Mouse (Mus musculus): ENCODE measurements around the gene Mcm5. TPM values are rescaled to one million over a fixed set of nuclear protein-coding genes. Genes with fewer than 3 reads are reported as not detected.

The Mcm5 gene
- total RNA-seq, 2 experiments from 2014 or later: 7.4 to 7.6 TPM

DNA sequence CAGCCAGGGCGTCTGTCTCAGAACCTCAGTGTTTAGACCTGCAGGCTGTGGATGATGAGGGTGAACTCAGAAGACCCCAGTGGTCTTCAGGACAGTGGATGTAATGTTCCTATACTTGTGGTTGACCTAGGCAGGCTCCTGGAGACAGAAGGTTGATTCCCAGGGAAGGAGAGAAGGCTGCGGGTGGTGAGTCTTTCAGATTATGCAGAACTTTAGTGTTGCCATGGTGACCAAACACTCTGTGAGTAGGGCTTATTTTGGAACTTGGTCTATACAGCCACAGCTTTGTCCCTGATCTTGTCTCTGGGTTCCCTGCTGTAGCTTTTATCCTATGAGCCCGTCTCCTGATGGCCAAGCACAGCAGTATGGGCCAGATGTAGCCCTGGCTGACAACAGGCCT, 28.2 kb downstream of the Mcm5 start:
- intact Hi-C loops (cut with DNase I): no loop called here
- no peak for DNase-seq (ENCODE audit: extremely low spot score in 1 of 2, low spot score in 2 of 2)
- Histone ChIP-seq H3K27ac (peak overlapping the region; percentile 62), H3K4me3 (no peak overlapping the region)
- no peak for TF ChIP-seq CTCF (IDR thresholded peaks at IDR 0.05)

DNA sequence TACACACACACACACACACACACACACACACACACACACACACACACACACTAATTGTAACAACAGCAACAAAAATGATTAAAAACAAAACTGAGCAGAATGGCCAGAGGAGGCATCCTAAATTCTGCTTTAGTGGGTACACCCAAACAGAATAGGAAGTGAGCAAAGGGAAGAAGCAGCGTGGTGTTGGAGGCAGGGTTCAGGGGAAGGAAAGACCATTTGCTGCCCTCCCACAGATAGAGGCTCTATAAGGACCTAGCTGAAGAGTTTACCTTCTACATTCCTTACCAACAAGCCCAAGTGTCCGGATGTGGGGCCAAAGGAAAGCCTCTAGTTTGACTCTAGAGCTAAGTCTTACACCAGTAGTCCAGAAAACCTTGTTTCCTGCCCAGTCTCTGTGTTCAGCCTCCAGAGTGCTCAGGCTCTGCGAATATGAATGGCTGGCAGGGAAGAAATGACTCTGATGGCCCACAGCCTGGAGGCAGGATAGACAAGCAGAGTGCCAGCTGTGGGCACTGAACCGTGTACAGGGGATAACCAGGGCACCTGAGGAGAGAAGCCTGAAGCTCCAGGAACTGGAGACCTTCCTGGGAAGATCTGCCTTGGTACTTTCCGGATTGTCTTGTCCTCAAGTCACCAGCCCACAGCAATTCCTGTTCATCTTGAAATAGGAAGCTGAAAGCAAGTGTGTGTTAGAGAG, 41.7 kb downstream of the Mcm5 start:
- peak overlapping the region; percentile 8; the same call in 1 of the 2 replicates for H3K27ac ChIP-seq
- DNase-seq (ENCODE audit: extremely low spot score in 1 of 2, low spot score in 2 of 2): no peak
- no peak overlapping the region for H3K4me3 ChIP-seq
- TF ChIP-seq CTCF (IDR thresholded peaks at IDR 0.05): no peak
- intact Hi-C loops (cut with DNase I): loop anchor here (1.0 kb wide), 2 partner anchors 17 to 47 kb away; no protein-coding TSS in a partner anchor

DNA sequence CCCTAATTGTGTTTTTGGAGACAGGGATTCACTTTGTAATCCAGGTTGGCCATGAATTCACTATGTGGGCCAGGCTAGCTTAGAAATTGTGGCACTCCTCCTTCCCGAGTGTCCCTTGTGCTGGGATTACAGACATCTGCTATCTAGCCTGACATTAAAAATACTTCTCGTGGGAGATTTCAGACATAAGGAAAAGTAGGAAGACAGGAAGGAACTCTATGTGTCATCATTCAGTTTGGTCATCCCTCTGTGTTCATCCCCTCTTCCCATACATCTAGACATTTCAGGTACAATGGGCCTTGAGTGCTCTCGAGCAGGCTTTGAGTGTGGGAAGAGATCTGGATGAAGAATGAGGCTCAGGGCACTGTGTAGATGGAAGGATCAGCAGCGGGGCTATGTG, 42.4 kb downstream of the Mcm5 start:
- no peak overlapping the region for H3K27ac ChIP-seq
- no peak for DNase-seq (ENCODE audit: extremely low spot score in 1 of 2, low spot score in 2 of 2)
- intact Hi-C loops (cut with DNase I): loop anchor here (1.0 kb wide), 2 partner anchors 17 to 47 kb away; no protein-coding TSS in a partner anchor
- no peak overlapping the region for H3K4me3 ChIP-seq
- TF ChIP-seq CTCF (IDR thresholded peaks at IDR 0.05): no peak

DNA sequence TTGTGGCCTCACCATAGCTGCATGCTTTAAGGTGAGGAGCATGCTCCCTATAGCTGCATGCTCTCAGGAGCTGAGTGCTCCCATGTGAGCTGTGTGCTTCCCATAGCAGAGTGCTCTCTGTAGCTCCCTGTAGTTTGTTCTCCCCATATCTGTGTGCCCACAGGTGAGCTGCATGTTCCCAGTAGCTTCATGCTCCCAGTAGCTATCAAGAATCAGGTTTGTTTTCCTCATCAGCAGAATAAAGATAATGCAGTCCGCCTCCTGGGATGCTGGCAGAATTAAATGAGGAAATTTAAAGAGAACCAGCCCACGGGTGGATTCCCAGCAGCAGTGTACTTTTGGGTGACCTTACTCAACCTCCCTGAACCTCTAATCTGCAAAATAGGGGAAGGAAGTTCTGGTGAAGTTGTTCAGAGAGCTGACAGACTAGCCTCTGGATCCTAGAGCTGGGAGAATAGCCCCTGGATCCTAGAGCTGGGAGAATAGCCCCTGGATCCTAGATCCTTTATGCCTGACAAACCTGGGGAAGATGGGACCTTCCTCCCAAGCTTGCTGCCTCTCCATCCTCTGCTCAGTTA, 43.2 kb downstream of the Mcm5 start:
- TF ChIP-seq CTCF (IDR thresholded peaks at IDR 0.05): no peak
- no peak overlapping the region for H3K27ac ChIP-seq
- no peak overlapping the region for H3K4me3 ChIP-seq
- DNase-seq (ENCODE audit: extremely low spot score in 1 of 2, low spot score in 2 of 2): no peak
- intact Hi-C loops (cut with DNase I): no loop called here

DNA sequence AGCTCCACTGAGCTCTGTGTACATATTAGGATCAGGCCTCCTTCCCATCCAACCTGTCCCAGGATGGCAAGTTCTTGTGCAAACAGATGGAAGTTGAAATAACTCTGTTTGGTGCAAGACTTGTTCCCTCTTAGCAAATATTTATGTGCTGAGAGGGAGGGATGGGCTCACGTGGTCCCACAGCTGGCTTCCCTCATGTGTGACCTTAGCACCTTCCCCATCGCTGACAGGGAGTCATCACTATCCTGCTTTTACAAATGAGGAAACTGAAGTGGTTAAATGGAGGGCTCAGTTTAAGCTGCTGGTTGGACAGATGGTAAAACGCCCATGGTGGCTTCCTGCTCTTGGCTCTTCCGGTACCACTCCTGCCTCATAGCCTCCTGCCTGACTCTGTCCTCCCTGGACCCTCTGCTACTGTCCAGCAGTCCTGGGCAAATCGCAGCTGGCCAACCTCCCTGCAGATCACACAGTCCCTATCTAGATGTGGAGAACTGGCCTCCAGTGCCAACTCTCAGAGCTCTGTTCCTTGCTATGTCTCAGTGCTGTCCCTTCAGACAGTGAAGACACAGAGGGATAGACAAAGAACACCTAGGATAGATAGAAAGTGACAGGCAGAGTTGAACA, 45.6 kb downstream of the Mcm5 start:
- no peak for TF ChIP-seq CTCF (IDR thresholded peaks at IDR 0.05)
- no peak overlapping the region for H3K4me3 ChIP-seq
- intact Hi-C loops (cut with DNase I): no loop called here
- no peak for DNase-seq (ENCODE audit: extremely low spot score in 1 of 2, low spot score in 2 of 2)
- no peak overlapping the region for H3K27ac ChIP-seq

DNA sequence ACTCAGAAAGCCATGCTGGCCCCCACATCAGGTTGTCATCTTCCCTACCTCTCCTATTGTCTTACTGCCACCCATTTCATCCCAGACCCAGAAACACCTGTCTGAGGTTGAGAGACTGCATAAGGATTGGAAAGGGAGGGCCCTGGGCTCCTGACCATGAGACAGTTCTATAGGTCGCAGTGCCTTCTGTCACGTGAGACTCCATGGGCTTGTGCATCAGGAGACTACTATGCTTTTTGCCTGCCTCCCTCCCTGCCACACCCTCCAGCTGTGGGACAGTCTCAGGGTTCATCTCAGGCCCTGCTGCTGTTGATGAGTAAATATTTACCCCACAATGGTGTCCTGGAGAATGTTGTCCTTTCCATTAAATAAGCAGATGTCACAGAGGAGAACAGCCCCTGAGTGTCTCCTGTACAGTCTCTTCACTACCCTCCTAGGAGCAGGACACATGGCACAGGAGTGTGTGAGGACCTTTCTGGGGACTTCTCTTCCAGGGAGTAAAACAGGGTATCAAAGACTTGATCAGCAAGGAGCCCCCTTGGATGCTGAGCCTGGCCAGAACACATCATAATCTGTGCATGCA, 46.5 kb downstream of the Mcm5 start:
- Histone ChIP-seq H3K27ac (no peak overlapping the region), H3K4me3 (no peak overlapping the region)
- no peak for DNase-seq (ENCODE audit: extremely low spot score in 1 of 2, low spot score in 2 of 2)
- intact Hi-C loops (cut with DNase I): no loop called here
- no peak for TF ChIP-seq CTCF (IDR thresholded peaks at IDR 0.05)

DNA sequence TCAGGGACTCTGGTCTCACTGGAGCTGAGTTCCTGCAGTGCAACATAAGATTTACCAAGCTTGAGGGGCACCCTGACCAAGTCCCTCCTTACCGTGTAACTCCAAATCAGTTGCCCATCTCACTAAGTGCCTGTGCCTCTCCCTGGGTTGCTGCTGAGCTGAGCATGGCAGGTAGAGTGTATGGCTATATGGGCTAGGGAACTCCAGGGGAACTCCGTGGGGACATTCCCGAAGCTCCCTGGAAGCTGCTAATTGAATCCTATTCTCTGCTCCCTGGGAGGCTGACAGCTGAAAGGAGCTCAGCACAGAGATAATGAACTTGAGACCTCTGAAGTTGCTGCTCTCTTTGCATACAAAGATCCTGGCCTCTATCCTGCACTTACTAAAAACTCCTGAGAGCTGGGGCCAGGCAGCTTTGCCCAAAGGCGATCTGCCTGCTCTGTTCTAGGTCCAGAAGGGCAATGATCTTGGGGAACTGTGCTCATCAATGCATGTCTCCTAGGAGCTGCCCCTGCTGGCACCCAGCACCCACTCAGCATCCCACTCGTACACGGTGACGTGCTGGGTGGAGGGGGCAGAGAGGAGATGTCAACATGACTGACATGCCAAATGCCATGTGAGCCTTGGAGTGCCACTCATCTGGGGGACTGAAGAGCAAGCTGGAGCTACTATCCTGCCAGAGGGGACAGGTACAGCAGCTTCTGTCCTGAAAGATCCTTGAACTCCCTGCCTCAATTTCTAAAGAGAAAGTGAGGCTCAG, 48.3 kb downstream of the Mcm5 start:
- Histone ChIP-seq H3K4me3 (no peak overlapping the region), H3K27ac (no peak overlapping the region)
- intact Hi-C loops (cut with DNase I): no loop called here
- TF ChIP-seq CTCF (IDR thresholded peaks at IDR 0.05): no peak
- peak in 1 of 2 experiments; percentile 37 for DNase-seq (ENCODE audit: extremely low spot score in 1 of 2, low spot score in 2 of 2)

DNA sequence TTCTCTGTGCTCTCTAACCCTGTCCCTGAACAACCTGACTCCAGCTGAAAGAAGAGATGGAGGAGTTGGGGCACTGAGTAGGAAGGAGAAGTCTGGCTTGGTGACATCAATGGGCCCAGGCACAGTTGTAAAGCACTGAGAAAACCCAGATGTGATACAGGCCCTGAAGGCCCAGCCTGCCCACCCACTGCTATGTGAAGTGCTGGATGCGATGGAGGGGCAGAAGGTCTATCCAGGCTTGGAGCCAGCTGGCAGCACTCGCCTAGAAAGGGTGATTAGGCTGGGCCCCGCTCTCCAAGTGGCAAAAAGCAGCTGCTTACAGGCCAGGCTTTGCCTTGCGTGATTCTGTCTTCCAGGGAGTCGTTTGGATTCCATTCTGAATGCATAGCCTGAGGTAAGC, 60.0 kb downstream of the Mcm5 start:
- no peak for TF ChIP-seq CTCF (IDR thresholded peaks at IDR 0.05)
- H3K27ac ChIP-seq: no peak overlapping the region
- no peak for DNase-seq (ENCODE audit: extremely low spot score in 1 of 2, low spot score in 2 of 2)
- no peak overlapping the region for H3K4me3 ChIP-seq
- intact Hi-C loops (cut with DNase I): no loop called here

DNA sequence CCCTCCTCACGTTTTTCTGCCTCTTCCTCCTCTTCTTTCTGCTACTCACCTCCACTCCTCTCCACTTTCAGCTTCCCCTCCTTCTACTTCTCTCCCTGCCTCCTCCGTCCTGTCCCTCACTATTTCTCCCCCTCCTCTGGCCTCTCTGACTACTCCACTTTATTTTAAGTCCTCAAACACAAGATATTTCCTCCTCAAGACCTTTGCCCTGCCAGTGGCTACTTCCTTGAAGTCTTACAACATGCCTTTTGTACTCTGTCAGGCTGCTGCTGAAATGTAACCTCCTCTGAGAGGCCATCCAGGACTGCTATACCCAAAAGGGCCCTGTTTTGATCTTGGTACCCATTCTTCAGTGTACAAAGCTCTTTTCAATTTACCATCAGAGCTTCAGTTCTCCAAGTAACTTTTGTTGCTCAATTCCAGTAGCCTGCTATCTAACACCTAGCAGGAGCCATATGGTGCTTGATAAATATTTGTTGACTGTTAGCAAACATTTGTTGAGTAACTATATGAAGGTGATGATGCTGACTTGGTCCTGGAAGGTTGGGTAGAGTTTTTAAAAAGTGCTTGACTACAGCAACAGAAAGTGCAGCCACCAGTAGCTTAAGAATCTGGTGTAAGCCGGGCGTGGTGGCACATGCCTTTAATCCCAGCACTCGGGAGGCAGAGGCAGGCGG, 62.8 kb downstream of the Mcm5 start:
- no peak for DNase-seq (ENCODE audit: extremely low spot score in 1 of 2, low spot score in 2 of 2)
- intact Hi-C loops (cut with DNase I): no loop called here
- no peak overlapping the region for H3K27ac ChIP-seq
- TF ChIP-seq CTCF (IDR thresholded peaks at IDR 0.05): no peak
- H3K4me3 ChIP-seq: no peak overlapping the region

Other genes starting within 250 kb of the Mcm5 start
- gene Isx, start 236.4 kb upstream of the Mcm5 start, total RNA-seq (2021): not detected
- gene Hmgxb4, start 116.2 kb upstream of the Mcm5 start, total RNA-seq (2021): 10 to 100 TPM; 24.5 to 28.9 TPM
- gene Tom1, start 75.9 kb upstream of the Mcm5 start, total RNA-seq (2021): 10 to 100 TPM; 31.4 to 42.2 TPM
- gene Hmox1, start 15.9 kb upstream of the Mcm5 start, total RNA-seq (2021): 1 to 10 TPM; 3.9 to 5.2 TPM
- gene Rasd2, start 104.4 kb downstream of the Mcm5 start, total RNA-seq (2021): 100 to 1,000 TPM in 1 of 2 experiments, 10 to 100 TPM in 1; 77.7 to 100 TPM